Mouse (Mus musculus): ENCODE measurements around the gene Ccng1. TPM values are rescaled to one million over a fixed set of nuclear protein-coding genes. Genes with fewer than 3 reads are reported as not detected.
A peak's percentile ranks its signal among the peaks of the same experiment; 100 is the strongest.
"Not testable (repeated sequence)": the region's sequence is repeated elsewhere in the genome, so short reads cannot be mapped to it uniquely, and the experiment has no call there.

The Ccng1 gene
- total and polyA plus RNA-seq, 3 experiments: 59.6 to 466 (median 292) TPM

DNA sequence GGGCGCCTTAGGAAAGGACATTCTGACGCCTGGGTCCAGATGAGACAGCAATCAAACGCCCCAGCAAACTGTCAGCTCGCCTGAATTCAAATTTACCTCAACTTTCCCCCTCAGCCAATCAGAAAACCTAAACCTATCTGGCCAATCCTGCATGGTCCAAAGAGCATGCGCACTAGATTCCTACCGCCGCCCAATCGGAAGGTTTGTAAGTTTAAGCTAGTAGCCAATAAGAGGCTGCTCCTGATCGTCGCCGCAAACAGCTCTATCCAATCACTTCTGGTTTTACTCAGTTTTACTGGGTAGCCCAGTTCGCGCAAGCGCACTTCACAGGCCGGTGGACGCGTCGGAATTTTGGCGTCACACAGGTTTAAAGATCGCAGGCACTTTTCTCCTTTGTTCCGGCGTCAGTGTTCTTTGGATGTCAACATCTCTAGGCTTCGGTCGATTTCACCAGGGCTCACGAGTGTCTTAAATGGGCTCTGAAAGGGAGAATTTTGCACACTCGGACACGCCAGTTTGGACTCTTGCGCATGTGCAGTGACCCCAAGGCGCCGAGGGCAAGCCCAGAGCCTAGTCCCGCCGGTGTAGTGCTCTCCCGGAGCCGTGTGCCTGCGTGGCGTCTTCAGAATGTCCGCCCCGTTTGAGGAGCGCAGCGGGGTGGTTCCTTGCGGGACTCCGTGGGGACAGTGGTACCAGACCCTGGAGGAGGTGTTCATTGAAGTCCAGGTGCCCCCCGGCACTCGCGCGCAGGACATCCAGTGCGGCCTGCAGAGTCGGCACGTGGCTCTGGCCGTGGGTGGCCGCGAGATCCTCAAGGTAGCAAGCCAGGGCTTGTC lies 21.6 kb downstream of the Ccng1 start, which contains the start of the genes Hmmr and Nudcd2:
Gene Hmmr (minus strand): TSS at position 84 of the 836 bp plus-strand sequence.
Gene Nudcd2 (plus strand): TSS at position 329 of the 836 bp plus-strand sequence.
- peaks cover 44% of the 10 kb centered on the region for H3K36me3 ChIP-seq (replicated peaks)
- DNase-seq (ENCODE audit: low spot score) (peak; percentile 91), ATAC-seq (ENCODE audit: extremely low read depth, insufficient number of reproducible peaks, low FRiP score, poor library complexity, severe bottlenecking) (peak; percentile 93)
- H3K27me3 ChIP-seq (ENCODE audit: insufficient read depth, low read length): no peaks in the 10 kb centered on the region
- no peak for TF ChIP-seq GATA1 (IDR thresholded peaks at IDR 0.05; ENCODE audit: borderline replicate concordance, low read length)
- TF ChIP-seq POLR2AphosphoS5 (IDR thresholded peaks at IDR 0.05; ENCODE audit: insufficient replicate concordance, low read depth, low read length): no peak
- TF ChIP-seq GATA2 (IDR thresholded peaks at IDR 0.05; ENCODE audit: borderline replicate concordance, low read depth, low read length): no peak
- TF ChIP-seq TAL1 (conservative IDR thresholded peaks at IDR 0.05; ENCODE audit: low read depth, low read length): no peak
- no peak for TF ChIP-seq CTCF (IDR thresholded peaks at IDR 0.05; ENCODE audit: low read depth, low read length)
- peak within 1 kb of the TSS; percentile 93 for H3K4me3 ChIP-seq (ENCODE audit: low read depth, low read length)
- H3K9me3 ChIP-seq (replicated peaks): no peaks in the 10 kb centered on the region
- H3K4me1 ChIP-seq (ENCODE audit: insufficient read depth, low read depth, low read length): peaks cover 26% of the 10 kb centered on the region

GRCm38 (mm10) chr11:40732997-40733338 lies 22.1 kb downstream of the Ccng1 start:
- peak overlapping the region; percentile 93 for H3K4me3 ChIP-seq (ENCODE audit: low read depth, low read length)
- H3K27me3 ChIP-seq (ENCODE audit: insufficient read depth, low read length): no peaks in the 10 kb centered on the region
- TF ChIP-seq TAL1 (conservative IDR thresholded peaks at IDR 0.05; ENCODE audit: low read depth, low read length) (no peak), GATA2 (IDR thresholded peaks at IDR 0.05; ENCODE audit: borderline replicate concordance, low read depth, low read length) (no peak), GATA1 (IDR thresholded peaks at IDR 0.05; ENCODE audit: borderline replicate concordance, low read length) (no peak), POLR2AphosphoS5 (IDR thresholded peaks at IDR 0.05; ENCODE audit: insufficient replicate concordance, low read depth, low read length) (no peak), CTCF (IDR thresholded peaks at IDR 0.05; ENCODE audit: low read depth, low read length) (no peak)
- DNase-seq (ENCODE audit: low spot score) (no peak), ATAC-seq (ENCODE audit: extremely low read depth, insufficient number of reproducible peaks, low FRiP score, poor library complexity, severe bottlenecking) (no peak)
- peaks cover 26% of the 10 kb centered on the region for H3K4me1 ChIP-seq (ENCODE audit: insufficient read depth, low read depth, low read length)
- no peaks in the 10 kb centered on the region for H3K9me3 ChIP-seq (replicated peaks)
- peaks cover 43% of the 10 kb centered on the region for H3K36me3 ChIP-seq (replicated peaks)

DNA sequence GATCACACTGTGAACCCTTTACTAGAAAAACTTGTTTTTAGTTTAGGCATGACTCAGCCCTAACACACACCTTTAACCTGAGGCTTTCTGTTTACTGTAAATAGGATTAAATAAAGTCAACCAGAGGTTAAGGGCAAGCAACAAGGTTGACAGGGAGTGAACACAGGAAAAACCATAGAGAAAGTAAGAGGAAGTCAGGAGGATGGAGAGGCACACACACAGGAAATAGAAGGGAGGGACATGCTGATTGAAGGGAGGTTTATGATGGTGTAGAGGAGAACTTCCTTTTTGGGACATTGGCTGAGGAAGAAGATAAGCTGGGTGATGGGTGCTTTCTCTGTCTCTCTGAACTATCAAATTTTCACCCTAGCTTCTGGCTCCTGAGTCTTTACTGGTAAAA lies 36.8 kb downstream of the Ccng1 start:
- DNase-seq (ENCODE audit: low spot score) (no peak), ATAC-seq (ENCODE audit: extremely low read depth, insufficient number of reproducible peaks, low FRiP score, poor library complexity, severe bottlenecking) (peak; percentile 34)
- peaks cover 3% of the 10 kb centered on the region; the same call in 1 of the 2 replicates for H3K4me1 ChIP-seq (ENCODE audit: insufficient read depth, low read depth, low read length)
- TF ChIP-seq GATA2 (IDR thresholded peaks at IDR 0.05; ENCODE audit: borderline replicate concordance, low read depth, low read length) (no peak), POLR2AphosphoS5 (IDR thresholded peaks at IDR 0.05; ENCODE audit: insufficient replicate concordance, low read depth, low read length) (no peak), TAL1 (conservative IDR thresholded peaks at IDR 0.05; ENCODE audit: low read depth, low read length) (no peak), GATA1 (IDR thresholded peaks at IDR 0.05; ENCODE audit: borderline replicate concordance, low read length) (no peak), CTCF (IDR thresholded peaks at IDR 0.05; ENCODE audit: low read depth, low read length) (no peak)
- H3K4me3 ChIP-seq (ENCODE audit: low read depth, low read length): no peak overlapping the region
- H3K27me3 ChIP-seq (ENCODE audit: insufficient read depth, low read length): no peaks in the 10 kb centered on the region
- H3K36me3 ChIP-seq (replicated peaks): peaks cover 95% of the 10 kb centered on the region
- no peaks in the 10 kb centered on the region for H3K9me3 ChIP-seq (replicated peaks)

DNA sequence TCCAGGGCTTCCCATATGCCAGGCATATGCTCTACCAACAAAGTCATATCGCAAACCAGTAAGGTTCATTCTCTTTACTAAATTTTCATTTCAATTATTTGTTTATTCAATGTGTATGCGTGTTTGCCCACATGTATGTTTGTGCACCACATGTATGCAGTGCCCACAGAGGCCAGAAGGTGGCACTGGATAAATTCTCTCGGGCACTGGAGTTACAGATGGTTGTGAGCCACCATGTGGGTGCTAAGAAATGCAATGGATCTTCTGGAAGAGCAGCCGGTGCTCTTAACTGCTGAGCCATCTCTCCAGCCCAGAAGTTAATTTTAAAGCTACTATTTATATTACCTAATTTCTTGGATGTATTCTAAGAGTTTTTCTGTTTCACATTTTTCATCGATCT lies 39.6 kb downstream of the Ccng1 start:
- Histone ChIP-seq H3K4me3 (ENCODE audit: low read depth, low read length) (no peak overlapping the region), H3K9me3 (replicated peaks) (no peaks in the 10 kb centered on the region), H3K4me1 (ENCODE audit: insufficient read depth, low read depth, low read length) (peaks cover 3% of the 10 kb centered on the region; the same call in 1 of the 2 replicates), H3K27me3 (ENCODE audit: insufficient read depth, low read length) (no peaks in the 10 kb centered on the region), H3K36me3 (replicated peaks) (peaks cover 94% of the 10 kb centered on the region)
- DNase-seq (ENCODE audit: low spot score): no peak
- no peak for TF ChIP-seq CTCF (IDR thresholded peaks at IDR 0.05; ENCODE audit: low read depth, low read length)
- ATAC-seq (ENCODE audit: extremely low read depth, insufficient number of reproducible peaks, low FRiP score, poor library complexity, severe bottlenecking): no peak

DNA sequence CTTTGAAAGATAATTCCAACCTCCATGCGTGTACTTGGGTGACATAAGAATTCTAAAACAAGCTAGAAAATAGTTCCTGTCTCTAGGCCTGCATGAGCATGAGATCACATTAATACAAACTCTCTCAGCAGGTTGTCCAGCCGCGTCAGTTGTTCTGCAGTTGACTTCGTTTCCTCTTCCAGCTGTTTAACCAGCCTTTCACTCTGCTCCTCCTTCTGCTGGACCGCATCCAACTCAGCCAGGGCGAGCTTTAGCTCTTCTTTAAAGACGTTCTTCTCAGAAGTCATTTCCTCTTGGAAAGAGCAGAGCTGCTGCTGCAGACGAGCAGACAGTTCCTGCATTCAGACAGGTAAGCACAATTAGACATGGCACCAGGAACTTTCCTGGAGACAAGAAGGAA lies 41.3 kb downstream of the Ccng1 start:
- Histone ChIP-seq H3K4me1 (ENCODE audit: insufficient read depth, low read depth, low read length) (peaks cover 3% of the 10 kb centered on the region; the same call in 1 of the 2 replicates), H3K36me3 (replicated peaks) (peaks cover 94% of the 10 kb centered on the region), H3K4me3 (ENCODE audit: low read depth, low read length) (no peak overlapping the region), H3K27me3 (ENCODE audit: insufficient read depth, low read length) (no peaks in the 10 kb centered on the region), H3K9me3 (replicated peaks) (no peaks in the 10 kb centered on the region)
- TF ChIP-seq CTCF (IDR thresholded peaks at IDR 0.05; ENCODE audit: low read depth, low read length): no peak
- no peak for TF ChIP-seq TAL1 (conservative IDR thresholded peaks at IDR 0.05; ENCODE audit: low read depth, low read length)
- DNase-seq (ENCODE audit: low spot score) (no peak), ATAC-seq (ENCODE audit: extremely low read depth, insufficient number of reproducible peaks, low FRiP score, poor library complexity, severe bottlenecking) (no peak)

DNA sequence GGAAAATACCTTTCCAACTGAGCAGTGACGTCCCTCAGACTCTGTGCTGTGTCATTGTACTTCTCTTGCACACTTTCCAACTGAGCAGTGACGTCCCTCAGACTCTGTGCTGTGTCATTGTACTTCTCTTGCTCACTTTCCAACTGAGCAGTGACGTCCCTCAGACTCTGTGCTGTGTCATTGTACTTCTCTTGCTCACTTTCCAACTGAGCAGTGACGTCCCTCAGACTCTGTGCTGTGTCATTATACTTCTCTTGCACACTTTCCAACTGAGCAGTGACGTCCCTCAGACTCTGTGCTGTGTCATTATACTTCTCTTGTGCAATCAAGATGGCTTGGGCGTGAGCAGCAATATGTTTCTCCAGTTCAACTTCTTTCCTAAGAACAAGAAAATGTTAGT lies 45.2 kb downstream of the Ccng1 start:
- H3K36me3 ChIP-seq (replicated peaks): peaks cover 93% of the 10 kb centered on the region
- not testable (repeated sequence) for H3K9me3 ChIP-seq (replicated peaks); H3K4me3 ChIP-seq (ENCODE audit: low read depth, low read length); DNase-seq (ENCODE audit: low spot score); H3K27me3 ChIP-seq (ENCODE audit: insufficient read depth, low read length); H3K4me1 ChIP-seq (ENCODE audit: insufficient read depth, low read depth, low read length)
- peak; percentile 57 for ATAC-seq (ENCODE audit: extremely low read depth, insufficient number of reproducible peaks, low FRiP score, poor library complexity, severe bottlenecking)

Other genes with a start within 250 kb of the Ccng1 start
- gene Mat2b, start 60.1 kb downstream of the Ccng1 start, total RNA-seq (2014; fragmentation: Nextera tagmentation): 55.2 and 61.8 TPM in 2 replicates
- 135 TPM in 2 replicates for gene Mat2b, start 60.1 kb downstream of the Ccng1 start, total RNA-seq (2017)
- 49.8 and 55.0 TPM in 2 replicates for gene Mat2b, start 60.1 kb downstream of the Ccng1 start, polyA plus RNA-seq (2012)
- gene Hmmr, start 21.9 kb downstream of the Ccng1 start, total RNA-seq (2014; fragmentation: Nextera tagmentation): 186 and 202 TPM in 2 replicates
- 79.4 and 99.2 TPM in 2 replicates for gene Hmmr, start 21.9 kb downstream of the Ccng1 start, total RNA-seq (2017)
- 2.1 and 2.8 TPM in 2 replicates for gene Hmmr, start 21.9 kb downstream of the Ccng1 start, polyA plus RNA-seq (2012)
- gene Nudcd2, start 21.6 kb downstream of the Ccng1 start, total RNA-seq (2014; fragmentation: Nextera tagmentation): 129 and 133 TPM in 2 replicates
- gene Nudcd2, start 21.6 kb downstream of the Ccng1 start, total RNA-seq (2017): 183 and 211 TPM in 2 replicates
- gene Nudcd2, start 21.6 kb downstream of the Ccng1 start, polyA plus RNA-seq (2012): 54.0 and 55.1 TPM in 2 replicates